ENCODE assay signal across 8 mouse cellular contexts in the genomic region with DNA sequence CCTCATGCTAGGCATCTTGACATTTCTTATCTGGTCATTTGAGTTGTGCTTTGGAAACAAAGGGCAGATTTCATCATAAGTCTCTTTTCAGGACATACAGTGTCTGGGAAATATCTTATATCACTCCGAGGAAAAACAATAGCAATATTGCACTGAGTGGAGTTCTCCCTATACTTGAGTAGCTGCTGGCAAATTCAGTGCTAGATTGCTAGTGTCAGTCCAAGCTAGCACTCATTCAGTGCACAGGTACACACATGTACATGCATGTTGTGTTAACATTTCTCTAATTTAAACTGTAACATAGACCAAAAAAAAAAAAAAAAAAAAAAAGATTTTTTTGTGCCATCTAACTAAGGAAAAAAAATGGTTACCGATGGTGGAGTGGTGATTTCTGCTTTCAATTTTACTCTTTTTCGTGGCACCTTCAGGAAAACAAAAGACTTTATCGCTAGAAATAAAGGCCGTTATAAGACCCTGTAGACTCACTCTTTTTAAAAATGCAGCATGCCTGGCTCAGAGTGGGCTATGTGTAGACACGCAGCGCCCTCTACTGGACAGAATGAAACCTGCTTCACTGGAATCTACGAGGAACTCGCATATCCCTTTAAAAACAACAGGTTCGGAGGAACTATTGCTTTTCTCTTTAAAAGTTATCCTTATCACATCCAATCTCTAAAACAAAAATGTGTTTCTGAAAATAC.
DNase-seq lines count a peak whose midpoint lies in the region; ATAC-seq lines count a peak whose summit lies in the region.

No protein-coding gene starts in this region.

- H3K27ac ChIP-seq in intestine, embryonic 15.5 days, result no peak overlapping the region

- peak; percentile 91 for ATAC-seq in intestine, embryonic 15.5 days
- peak; percentile 78 for ATAC-seq in megakaryocyte-erythroid progenitor cell, adult 5-6 weeks (replicated peaks; ENCODE audit: low FRiP score, low TSS enrichment, poor library complexity, severe bottlenecking)
- ATAC-seq in erythroid progenitor cell, adult 5-6 weeks (replicated peaks; ENCODE audit: low FRiP score, poor library complexity, severe bottlenecking), result no peak

- peak overlapping the region; percentile 63 for H3K4me2 ChIP-seq in intestine, embryonic 15.5 days (replicated peaks)

- no peaks in the 10 kb centered on the region for H3K36me3 ChIP-seq in intestine, embryonic 15.5 days

- peak; percentile 75 for DNase-seq in adrenal gland, adult 2 months
- DNase-seq in embryo, embryonic 10.5 days (ENCODE audit: low spot score), result peak; percentile 93
- peak; percentile 43 to 61 for DNase-seq in gastrocnemius, postnatal 36 days
- peak; percentile 91 to 95 for DNase-seq in left cerebral cortex, postnatal 14 days (ENCODE audit: low spot score in 2 of 2)
- DNase-seq in skeletal muscle tissue, adult 2 months (ENCODE audit: low read depth, low spot score), result peak; percentile 45

- intact Hi-C loops in gastrocnemius, postnatal 36 days (cut with DNase I), result loop anchor here (5.0 to 10.0 kb wide), 3 partner anchors 77 to 741 kb away; no protein-coding TSS in a partner anchor
- intact Hi-C loops in left cerebral cortex, postnatal 14 days (cut with DNase I), result loop anchor here (2.0 to 5.0 kb wide), 2 partner anchors 77 to 526 kb away; no protein-coding TSS in a partner anchor

- H3K9ac ChIP-seq in intestine, embryonic 15.5 days, result no peak overlapping the region; the same call in 1 of the 2 replicates

- H3K9me3 ChIP-seq in intestine, embryonic 15.5 days, result no peaks in the 10 kb centered on the region

- WGBS in intestine, embryonic 15.5 days, result 18% methylated on average over 10 of the region's 10 CpGs

- H3K4me1 ChIP-seq in intestine, embryonic 15.5 days (replicated peaks), result peaks cover 6% of the 10 kb centered on the region; the same call in 1 of the 2 replicates

- no peaks in the 10 kb centered on the region for H3K27me3 ChIP-seq in intestine, embryonic 15.5 days (replicated peaks)

- peak overlapping the region; percentile 34 for H3K4me3 ChIP-seq in intestine, embryonic 15.5 days (replicated peaks)
